Mouse (Mus musculus) heart, adult 18-20 months (tissue): Measurements from ENCODE around the gene Rcbtb2. TPM values are rescaled to one million over a fixed set of nuclear protein-coding genes. Genes with fewer than 3 reads are reported as not detected.
A peak's percentile ranks its signal among the peaks of the same experiment; 100 is the strongest.

ENCODE experiments used
- DNase-seq, 2 experiments: peaks; one replicate each; pipeline ENCODE4 v3.0.0; 2021 to 2022; ENCODE audit warnings: mixed read lengths in 1 of 2
- total RNA-seq, 2 experiments: library from RNA; stranded (reverse); gene quantifications; 2 replicates each; pipeline ENCODE4 v1.2.3; 2021

The Rcbtb2 gene
- total RNA-seq, 2 experiments from 2014 or later: 21.9 to 23.7 TPM

DNA sequence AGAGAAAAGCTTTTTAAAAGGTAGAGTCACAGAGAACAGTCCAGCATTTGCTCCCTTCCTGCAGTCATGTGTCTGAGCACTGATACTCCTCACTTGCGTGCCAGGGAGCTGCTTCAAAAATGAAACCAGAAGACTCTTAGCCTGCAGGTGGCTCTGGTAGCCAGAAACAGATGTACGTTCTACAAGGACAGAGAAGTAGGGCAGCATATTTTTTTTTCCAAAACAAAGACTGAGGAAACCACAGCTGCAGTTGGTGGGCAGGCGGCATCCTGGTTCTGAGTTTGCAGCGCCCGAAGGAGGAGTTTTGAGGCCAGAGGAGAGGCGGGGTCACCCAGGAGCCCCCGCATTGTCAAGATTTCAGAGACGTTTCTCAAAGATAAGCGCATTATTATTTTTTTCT is 5.9 kb upstream of the Rcbtb2 start:
- peak; percentile 65 to 83 for DNase-seq

DNA sequence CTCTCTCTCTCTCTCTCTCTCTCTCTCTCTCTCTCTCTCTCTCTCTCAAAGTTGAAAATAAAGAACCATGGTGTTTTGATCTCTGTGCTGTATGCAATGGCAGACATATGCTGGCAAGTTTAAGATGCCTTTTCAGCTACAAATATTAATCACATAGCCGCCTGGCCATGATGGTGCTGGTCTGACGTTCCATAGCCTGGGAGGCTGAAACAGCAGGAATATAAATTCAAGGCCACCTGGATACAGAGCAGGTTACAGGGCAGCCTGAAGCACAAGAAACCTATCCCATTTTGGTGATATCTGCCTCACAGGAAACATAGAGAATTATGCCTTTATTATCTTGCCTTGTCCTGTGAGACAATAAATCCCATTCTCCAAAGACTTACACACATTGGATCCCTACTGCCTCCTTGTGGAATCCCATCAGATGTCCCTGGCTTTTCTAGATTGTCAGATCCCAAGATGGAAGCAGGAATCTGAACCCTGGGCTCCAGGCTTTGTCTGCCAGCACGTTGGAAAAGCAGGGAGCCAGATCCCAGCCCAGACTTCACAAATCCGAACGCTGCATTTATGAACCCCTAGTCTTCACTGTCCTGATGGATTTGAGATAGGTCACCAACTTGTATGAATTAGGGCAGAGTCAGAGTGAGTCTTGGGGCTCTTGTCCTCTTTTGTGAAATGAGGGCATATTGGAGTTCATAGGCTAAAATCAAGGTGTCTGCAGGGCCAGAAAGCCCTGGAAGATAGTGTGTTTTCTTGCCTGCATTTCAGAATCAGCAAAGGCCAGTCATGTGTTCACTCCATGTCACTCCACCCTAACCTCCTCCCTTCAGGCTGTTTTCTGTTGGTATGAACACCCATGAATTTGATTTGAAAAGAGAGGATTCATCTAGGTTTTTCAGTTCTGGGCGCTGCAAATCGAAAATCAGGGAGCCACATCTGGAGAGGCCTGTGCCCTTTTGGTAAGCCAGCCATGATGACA is 5.1 kb upstream of the Rcbtb2 start:
- DNase-seq: no peak

DNA sequence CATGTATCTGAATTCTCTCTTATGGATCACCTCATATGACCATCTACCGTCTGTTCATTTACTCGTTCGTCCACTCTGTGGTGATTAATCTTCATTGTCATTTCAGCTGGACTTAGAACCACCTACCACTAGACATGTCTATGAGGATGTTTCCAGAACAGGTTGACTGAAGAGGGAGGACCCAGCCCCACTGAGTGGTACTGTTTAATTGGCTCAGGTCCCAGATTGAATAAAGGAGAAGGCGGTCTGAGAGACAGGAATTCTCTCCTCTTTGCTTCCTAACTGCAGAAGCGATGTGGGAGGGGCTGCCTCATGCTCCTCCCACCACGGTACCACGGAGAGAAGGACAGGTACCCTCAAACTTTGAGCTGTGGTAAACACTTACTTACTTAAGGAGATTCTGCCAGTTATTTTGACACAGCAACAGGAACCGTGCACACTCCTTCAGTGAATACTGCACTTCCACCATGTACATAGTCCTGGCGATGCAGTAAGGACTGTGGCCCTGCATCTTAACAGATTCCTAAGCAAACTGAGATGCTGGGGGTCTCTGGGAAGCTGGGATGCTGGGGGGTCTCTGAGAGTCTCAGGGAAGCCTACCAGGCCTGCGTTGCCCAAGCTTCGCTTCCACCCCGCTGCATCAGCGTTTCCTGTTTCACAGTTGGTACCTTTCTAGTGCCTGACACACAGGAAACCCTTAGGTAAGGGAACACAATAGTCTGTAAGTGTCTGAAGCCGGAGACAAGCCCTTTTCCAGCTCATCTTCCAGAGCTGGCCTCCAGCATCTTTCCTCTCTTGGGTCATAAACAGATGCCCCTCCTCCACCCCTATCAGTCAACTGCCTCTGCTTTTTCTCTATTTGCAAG is 4.1 kb upstream of the Rcbtb2 start:
- DNase-seq: no peak

DNA sequence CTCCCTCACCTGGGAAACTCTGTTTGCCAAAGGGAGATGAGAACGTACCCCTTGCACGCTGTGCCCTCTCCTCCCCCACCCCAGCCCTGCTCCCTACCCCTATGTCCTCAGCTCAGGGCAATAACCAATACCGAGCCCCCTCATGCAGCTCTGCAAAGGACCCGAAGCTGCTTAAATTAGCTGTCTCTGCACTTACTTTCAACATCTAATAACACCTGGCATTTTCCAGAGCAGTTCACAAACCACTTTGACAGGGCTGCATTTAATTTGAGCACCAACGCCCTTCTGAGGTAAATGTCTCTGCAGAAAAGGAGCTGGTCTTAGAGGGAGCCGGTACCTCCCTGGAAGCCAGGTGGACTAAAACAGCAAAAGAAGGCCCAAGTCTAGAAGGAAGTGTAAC is 3.4 kb upstream of the Rcbtb2 start:
- no peak for DNase-seq

DNA sequence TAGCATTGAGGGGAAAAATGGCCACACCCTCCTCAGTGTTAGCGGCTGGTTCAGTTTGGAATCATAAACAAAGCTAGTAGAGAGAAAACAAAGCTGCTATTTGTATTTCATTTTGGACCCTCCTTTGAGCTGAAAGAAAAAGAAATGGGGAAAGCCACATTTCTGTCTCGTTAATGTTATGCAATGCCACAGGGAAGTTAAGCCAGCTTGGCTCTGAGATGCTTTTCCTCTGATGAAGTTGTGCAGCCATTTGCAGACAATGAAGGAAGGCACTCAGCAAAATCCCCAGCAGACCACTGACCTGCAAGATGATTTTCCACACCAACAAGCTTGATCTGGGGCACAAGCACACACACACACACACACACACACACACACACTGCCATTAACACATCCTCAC is 2.9 kb upstream of the Rcbtb2 start:
- DNase-seq: peak in 1 of 2 experiments; percentile 25

DNA sequence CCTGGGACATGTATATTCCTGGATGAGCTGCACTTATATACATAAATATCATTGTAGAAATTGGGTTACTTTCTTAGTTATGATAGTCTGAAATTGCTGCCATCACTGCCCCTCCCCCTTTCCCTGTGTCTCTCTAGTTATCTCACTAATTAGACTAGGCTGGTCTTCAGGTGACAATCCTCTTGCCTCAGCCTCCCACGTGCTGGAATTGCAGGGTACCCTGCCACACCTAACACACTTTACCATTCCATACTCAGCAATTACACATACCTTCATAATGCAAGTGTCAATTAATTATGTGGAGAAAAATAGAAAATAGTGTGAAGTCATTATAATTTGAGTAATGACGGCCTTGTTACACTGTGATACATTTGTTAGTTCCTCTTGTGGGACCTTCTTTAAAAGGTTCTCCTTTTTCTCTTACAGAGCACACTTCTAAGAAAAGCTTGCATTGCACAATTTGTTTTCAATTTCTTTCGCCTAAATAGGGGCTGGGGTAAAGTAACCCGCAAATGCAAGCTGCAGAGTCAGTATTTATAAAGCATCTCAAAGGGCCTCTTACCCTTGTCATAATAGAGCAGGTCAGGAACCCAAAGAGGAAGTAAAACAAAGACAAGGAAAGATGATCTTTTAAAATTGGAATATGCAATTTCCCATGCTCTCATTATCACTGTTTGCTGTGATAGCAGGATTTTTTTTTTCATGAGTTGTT is 470 bp upstream of the Rcbtb2 start:
- DNase-seq: peak in 1 of 2 experiments; percentile 27

DNA sequence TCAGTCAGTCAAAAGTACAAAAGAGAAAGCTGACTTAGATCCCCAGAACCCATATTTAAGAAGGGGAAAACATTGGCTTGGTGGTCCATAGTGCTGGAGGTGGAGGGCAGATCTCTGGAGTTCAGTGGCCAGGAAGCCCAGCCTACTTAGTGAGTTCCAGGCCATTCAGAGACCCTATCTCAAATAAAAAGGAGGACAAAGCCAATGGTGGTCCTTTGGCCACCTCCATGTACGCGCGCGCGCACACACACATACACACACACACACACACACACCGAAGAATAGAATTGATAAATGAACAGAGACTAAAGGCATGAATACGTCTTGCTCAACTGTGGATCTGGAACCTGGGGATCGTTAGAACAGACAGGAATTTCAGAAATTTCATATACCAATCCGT is 544 bp downstream of the Rcbtb2 start:
- no peak for DNase-seq

DNA sequence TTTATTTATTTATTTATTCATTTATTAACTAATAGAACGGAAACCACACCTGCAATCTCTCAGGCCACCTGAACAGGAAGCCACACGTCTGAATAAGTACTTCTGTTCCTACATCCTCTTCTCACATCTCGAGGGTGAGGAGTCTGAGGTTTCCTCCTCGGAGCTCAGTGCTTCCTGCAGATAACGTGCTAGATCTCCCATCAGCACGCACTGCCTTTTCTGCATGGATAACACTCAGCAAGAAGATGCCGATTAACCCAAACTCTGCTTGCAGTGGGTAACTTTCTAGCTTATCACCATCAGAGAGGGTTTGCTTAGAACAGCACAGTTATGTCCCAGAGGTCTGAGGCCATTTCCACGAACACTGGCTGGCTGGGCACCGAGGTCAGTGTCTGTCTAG is 949 bp downstream of the Rcbtb2 start:
- DNase-seq: peak in 1 of 2 experiments; percentile 54

DNA sequence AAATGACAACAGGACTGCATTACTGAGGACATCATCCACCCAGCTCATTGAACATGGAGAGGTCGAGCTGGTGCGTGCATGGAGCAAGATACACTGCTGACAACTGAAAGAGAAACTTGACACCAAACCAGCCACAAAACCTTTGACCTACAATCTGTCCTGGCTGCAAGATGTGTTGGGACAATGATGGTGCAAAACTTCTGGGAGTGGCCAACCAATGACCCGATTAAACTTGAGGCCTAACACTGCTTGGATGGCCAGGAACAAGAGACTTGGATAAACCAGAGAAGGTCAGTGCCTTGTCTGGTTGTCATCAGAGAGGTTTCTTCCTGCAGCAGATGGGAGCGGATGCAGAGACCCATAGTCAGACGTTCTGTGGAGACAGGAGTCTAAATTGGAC is 7.7 kb downstream of the Rcbtb2 start:
- peak in 1 of 2 experiments; percentile 34 for DNase-seq

DNA sequence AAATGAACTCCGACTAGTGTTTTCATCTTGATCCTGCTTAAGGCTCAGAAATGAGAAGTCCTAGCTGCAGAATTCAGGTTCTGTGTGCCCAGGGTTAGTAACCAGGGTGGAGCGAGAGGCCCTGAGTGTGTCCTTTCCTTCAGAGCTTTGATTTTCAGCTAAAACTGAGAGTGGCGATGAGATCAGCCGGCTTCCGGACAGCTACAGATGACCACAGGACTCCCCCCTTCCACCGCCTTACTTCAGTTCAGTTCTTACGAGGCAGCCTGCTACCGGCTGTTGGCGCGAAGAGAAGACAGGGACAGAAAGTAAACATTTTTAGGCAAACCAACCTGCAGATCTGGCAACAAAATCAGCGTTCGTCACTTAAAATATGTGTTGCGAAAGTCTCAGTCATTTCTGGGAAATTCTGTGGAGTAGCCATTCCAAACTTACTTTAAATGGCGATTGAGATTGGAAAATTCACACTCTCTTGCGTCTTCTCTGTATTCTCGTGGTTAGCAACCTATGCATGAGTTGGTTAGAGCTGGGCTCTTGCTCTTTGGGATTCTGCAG is 9.1 kb downstream of the Rcbtb2 start:
- peak in 1 of 2 experiments; percentile 33 for DNase-seq

DNA sequence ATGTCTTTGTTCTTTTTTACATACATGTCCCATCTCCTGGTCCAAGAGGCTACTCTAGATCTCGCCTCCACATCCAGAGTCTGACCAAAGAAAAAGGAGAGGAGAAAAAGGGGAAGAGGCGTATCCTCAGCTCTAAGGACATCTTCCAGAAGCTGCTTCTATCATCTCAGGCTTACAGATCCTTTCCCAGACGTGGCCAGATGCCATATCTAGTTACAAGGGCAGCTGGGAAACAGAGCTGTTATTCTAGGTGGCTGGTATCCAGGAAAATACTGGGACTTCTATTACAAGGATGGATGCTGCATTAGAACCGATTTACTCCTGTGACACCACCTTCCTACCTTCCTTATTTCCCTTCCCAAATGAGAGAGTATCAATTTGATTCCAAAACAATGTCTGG is 9.9 kb downstream of the Rcbtb2 start:
- peak in 1 of 2 experiments; percentile 37 for DNase-seq

DNA sequence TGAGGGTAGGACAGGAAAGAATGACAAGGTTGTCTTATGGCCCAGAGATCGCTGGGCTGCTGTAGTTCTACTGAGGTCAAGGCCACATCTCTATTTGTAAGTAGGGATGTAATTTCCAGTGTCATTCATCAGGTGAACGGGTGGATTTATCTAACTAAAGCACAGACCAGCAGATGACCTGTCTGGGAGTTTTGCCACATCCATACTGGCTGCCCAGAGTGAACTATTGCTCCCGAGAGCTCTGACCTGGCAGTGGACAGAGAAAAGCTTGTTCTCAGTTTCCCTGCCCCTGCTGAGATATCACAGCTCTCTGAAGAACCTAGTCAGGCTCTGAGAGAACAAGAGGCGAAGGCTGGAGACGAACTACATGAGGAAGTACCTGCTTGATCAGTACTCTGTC is 14.4 kb downstream of the Rcbtb2 start:
- DNase-seq: no peak

DNA sequence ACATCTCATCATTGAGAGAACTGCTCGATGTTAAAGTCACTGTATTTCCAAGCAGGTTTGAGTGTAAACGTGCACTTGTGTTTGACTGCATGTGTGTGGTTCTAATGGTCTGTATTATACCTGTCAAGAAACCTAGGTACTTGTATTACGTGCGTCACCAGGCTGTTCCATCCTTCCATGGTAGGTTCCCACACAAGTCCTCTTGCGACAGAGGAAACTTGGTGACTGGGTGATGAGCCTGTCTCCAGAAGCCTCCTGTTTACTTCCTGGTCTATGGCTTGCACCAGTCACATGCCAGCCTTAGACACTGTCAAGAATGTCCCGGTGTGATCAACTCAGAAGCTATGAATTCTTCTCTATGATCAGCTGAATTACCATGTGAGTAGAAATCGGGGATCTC is 15.6 kb downstream of the Rcbtb2 start:
- DNase-seq: no peak

DNA sequence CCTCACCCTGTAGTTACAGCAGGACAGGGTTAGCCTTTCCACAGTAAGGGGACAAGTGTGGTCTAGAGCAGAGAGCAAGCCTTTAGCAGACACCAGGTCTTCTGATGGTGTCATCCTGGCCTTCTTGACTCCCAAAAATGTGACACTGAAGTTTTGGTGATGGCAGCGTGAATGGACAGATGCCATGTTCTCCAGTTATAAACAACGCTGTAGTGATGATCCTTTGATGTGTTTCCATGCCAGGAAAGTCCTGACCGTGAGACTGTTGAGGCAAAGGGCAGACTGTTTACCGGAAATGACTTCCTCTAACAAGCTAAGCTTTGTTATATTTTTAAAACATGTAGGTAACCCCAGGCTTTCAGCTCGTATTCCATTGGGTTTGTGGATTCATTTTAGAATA is 17.0 kb downstream of the Rcbtb2 start:
- DNase-seq: no peak

DNA sequence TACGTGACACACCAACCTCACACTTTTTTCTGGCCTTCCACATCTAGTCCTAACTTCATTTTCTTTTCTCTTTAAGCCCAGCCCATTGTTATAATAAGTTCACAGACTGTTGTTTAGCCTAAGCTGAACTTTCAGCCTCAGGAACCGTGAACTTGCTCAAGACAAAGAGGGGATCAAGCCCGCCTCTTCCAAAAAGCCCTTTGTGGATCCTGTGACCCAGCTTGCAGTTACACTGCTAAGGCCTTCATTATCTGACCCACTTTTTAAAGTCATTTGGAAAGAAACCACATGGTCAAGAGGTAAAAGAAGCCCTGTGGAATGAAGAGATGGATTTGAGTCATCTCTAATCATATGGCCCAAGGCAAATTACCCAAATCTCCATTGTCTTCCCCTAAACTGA is 19.0 kb downstream of the Rcbtb2 start:
- no peak for DNase-seq

DNA sequence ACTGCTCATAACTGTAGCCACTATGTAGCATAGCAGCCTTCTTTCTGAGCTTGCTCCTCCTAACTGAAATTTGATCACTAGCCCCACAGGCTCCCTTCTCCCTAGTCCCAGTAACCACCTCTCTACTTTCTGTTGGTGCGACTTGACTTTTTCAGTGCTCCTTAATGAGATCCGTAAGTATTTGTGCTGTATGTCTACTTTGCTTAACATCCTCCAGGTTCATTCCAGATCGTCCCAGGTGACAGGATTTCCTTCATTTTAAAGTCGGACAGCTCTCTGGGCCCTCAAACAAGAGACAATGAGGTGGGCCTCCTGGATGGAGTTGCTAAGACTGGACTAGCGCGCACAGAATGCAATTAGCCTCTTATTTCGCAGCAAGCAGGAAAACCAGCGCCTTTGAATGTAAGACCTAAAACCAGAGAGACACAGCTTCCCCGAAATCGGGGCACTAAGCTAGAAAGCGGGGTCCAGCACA is 19.6 kb downstream of the Rcbtb2 start:
- DNase-seq: peak in 1 of 2 experiments; percentile 70

DNA sequence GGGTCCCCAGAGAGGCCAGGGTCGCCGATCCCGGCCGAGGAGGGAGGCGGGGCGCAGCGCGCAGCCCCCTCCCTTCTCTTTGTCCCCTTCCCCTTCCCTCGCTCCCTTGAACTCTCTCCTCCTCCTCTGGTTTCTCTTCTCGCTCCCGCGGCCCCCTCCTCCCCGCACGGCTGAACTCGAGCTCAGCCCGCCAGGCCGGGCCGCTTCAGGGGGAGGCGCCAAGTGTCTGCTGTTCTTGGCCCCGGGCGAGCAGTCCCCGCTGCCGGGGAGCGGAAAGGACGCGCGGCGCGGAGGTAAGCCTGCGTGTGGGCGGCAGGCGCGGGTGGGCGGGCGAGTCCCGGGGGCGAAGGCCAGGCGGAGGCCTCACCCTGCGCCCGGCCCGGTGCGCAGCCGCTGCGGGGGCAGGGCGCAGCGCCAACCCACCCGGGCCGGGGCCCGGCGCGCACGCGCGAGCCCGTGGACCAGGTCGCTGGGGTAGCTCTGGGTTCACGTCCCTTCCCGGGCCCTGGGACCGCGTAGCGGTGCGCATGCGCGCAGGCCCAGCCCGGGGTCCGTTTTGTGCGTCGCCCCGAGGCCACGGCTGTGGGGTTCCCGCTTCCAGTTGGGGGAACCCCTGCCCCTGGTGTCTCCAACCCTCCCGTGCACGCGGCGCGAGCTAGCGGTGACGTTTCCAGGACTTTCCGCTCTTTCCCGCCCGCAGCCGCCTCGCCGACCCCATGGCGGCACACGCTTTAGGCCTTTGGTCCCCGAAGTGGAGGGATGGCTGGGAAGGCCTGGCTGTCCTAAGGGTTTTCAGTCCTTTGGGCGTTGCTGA is 20.3 kb downstream of the Rcbtb2 start:
- peak; percentile 87 to 92 for DNase-seq

DNA sequence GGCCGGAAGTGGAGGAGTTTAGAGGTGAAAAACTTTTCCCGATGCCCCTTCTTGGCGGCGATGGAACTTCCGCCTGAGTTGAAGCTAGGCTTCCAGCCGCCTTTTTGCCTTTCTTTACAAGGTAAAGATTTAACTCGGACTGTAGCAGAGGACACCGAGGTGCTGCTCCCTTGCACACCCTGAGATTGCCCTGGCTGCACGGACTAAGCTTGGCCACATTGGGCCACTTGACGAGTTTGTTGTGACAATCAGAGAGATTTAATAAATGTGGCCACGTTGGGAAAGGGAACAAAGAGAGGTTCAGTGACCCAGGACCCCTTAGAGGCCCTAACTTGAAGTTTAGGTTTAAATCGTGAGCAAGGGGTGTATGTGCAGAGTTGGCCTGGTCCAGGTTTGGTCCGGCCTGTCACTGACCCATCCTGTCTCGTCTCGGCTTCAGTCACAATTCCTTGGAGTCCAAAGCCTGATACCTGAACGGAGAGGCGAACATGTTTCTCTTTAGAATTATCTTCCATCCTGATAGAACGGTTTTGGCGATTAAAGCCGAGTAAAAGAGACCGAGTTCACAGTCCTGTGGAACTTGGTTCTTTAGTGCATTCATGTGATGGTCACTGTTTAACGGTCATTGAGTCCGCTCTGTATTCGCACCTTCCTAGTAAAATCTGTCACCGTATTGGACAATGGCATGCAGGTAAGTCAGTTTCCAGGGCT is 21.0 kb downstream of the Rcbtb2 start:
- no peak for DNase-seq

DNA sequence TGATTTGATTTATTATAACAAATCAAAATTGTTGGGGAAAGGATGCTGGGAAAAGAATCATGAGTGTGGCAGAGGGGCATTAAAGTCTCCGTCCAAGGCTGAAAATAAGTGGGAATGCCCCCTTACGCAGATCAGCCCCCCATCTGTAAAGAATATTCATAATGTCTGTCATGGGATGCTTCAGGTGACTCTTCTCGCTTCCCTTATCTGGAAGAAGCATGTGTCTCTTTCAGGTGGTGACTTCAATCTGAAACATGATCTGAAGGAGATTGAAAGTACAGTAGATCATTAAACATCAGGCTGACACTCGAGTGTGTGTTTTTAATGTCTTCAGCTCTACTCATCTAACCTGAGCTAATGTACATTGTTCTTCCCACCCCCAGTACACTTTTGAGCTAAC is 22.7 kb downstream of the Rcbtb2 start:
- DNase-seq: no peak

DNA sequence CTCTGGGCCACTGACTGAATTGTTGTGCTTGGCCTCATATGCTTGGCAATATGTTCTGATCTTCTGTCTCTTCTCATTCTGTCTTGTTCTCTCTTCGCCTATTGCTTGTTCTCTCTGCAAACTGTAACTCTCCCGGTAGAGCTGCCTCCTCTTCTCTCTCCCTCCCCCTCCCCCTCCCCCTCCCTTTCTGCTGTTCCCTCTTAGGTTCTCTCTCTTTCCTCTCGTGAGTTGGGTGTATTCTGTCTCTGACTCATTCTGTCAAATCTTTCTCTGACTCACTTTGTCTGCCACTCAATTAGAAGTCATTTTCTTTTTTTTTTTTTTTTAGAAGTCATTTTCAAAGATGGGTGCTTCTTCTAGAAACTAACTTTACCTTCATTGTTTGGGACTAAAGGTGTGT is 23.9 kb downstream of the Rcbtb2 start:
- DNase-seq: no peak
